Mouse (Mus musculus) forebrain, embryonic 11.5 days (tissue): Measurements from ENCODE around the gene Capn8. TPM values are rescaled to one million over a fixed set of nuclear protein-coding genes. Genes with fewer than 3 reads are reported as not detected.

Source experiments
- ATAC-seq: fragments of 200-750 bp; cut with Nextera tagmentation; replicated peaks from 2 replicates; pipeline ENCODE4 v1.8.0; 2017; ENCODE audit warnings: moderate TSS enrichment; ENCODE audit not compliant: low FRiP score
- DNase-seq: peaks from one replicate; pipeline ENCODE4 v3.0.0-alpha.2; 2017; ENCODE audit warnings: low spot score
- H3K27ac ChIP-seq: fragments of 300-500 bp; sonication (generic); 2 replicates; pipeline ENCODE4 v1.5.1; 2014; ENCODE audit warnings: low read depth, low read length
- H3K27me3 ChIP-seq: fragments of 300-500 bp; sonication (generic); 2 replicates; pipeline ENCODE4 v1.6.1; 2014; ENCODE audit warnings: mild to moderate bottlenecking, low read length, mixed read lengths; ENCODE audit not compliant: control insufficient read depth, insufficient read depth
- H3K36me3 ChIP-seq: fragments of 300-500 bp; sonication (generic); 2 replicates; pipeline ENCODE4 v1.6.1; 2014; ENCODE audit warnings: mild to moderate bottlenecking, low read length, moderate library complexity, mixed read lengths; ENCODE audit not compliant: control insufficient read depth, insufficient read depth
- H3K4me1 ChIP-seq: fragments of 300-500 bp; sonication (generic); replicated peaks from 2 replicates; pipeline ENCODE4 v1.6.1; 2014; ENCODE audit warnings: low read length, mixed read lengths; ENCODE audit not compliant: control insufficient read depth, insufficient read depth
- H3K4me2 ChIP-seq: fragments of 300-500 bp; sonication (generic); 2 replicates; pipeline ENCODE4 v1.6.1; 2014; ENCODE audit warnings: low read depth, mild to moderate bottlenecking, low read length, moderate library complexity, mixed read lengths; ENCODE audit not compliant: severe bottlenecking
- H3K4me3 ChIP-seq: fragments of 300-500 bp; sonication (generic); 2 replicates; pipeline ENCODE4 v1.5.1; 2014; ENCODE audit warnings: low read depth, low read length
- H3K9ac ChIP-seq: fragments of 300-500 bp; sonication (generic); 2 replicates; pipeline ENCODE4 v1.6.1; 2014; ENCODE audit warnings: low read length
- H3K9me3 ChIP-seq: fragments of 300-500 bp; sonication (generic); 2 replicates; pipeline ENCODE4 v1.6.1; 2016; ENCODE audit warnings: low read length, mixed read lengths; ENCODE audit not compliant: control insufficient read depth
- WGBS: fragments of 180-500 bp; shearing (Covaris S2); extraction: QIAGEN DNeasy Blood & Tissue Kit; methylation state at CpG from one replicate; pipeline ENCODE4 v1.1.7; 2014; 5-methylcytosine and 5-hydroxymethylcytosine counted together
- polyA plus RNA-seq: library from polyadenylated mRNA; unstranded; fragments of >200 nt; fragmentation: Nextera tagmentation; extraction: Ambion mirVana; gene quantifications from 2 replicates; pipeline ENCODE4 v1.2.1, GENCODE M21; 2014

Capn8 gene
- polyA plus RNA-seq, 1 experiment from 2014 or later, result 0.08 TPM

- H3K27ac ChIP-seq, result no peak overlapping the region
- 18% methylated on average over 9 of the region's 9 CpGs for WGBS
- H3K9me3 ChIP-seq, result no peaks in the 10 kb centered on the region
- peak; percentile 78 for DNase-seq
- H3K4me2 ChIP-seq, result peak overlapping the region; percentile 60
- H3K27me3 ChIP-seq, result no peaks in the 10 kb centered on the region
- H3K9ac ChIP-seq, result peak overlapping the region; percentile 64
- H3K4me1 ChIP-seq, result no peaks in the 10 kb centered on the region; the same call in 1 of the 2 replicates
- peak overlapping the region; percentile 34 for H3K4me3 ChIP-seq
- ATAC-seq, result peak; percentile 90
- no peaks in the 10 kb centered on the region for H3K36me3 ChIP-seq
These were observed 25.5 kb upstream of the Capn8 start for GRCm38 (mm10) chr1:182539023-182539940.

DNA sequence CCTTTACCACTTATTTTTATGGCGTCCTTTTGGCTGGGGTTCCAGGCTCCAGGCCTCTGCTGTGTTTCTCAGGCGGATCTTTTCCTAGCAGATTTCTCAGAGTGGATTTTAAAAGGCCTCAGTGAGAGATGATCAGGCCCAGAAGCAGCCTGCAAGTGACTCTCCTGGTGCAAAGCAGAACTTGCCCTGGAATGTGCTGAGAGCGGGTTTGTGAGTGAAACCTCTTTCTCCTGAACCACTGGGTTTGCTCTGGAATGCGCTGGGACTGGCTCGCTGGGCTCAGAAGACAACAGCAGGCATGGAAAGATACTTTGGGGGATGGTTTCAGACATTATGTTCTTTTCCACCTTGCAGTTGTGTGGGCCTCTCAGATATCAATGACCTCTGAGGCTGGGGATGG lies 22.7 kb upstream of the Capn8 start:
- H3K4me3 ChIP-seq, result no peak overlapping the region
- ATAC-seq (no peak), DNase-seq (peak; percentile 21)
- H3K36me3 ChIP-seq, result no peaks in the 10 kb centered on the region
- no peak overlapping the region for H3K9ac ChIP-seq
- no peaks in the 10 kb centered on the region; the same call in 1 of the 2 replicates for H3K4me1 ChIP-seq
- H3K9me3 ChIP-seq, result no peaks in the 10 kb centered on the region
- 73% methylated on average over 5 of the region's 5 CpGs for whole genome bisulfite sequencing
- no peak overlapping the region for H3K4me2 ChIP-seq
- no peak overlapping the region for H3K27ac ChIP-seq
- no peaks in the 10 kb centered on the region for H3K27me3 ChIP-seq

- Histone ChIP-seq H3K27me3 (no peaks in the 10 kb centered on the region), H3K4me2 (no peak overlapping the region), H3K4me3 (no peak overlapping the region), H3K27ac (no peak overlapping the region), H3K4me1 (no peaks in the 10 kb centered on the region; the same call in 1 of the 2 replicates), H3K9me3 (no peaks in the 10 kb centered on the region), H3K36me3 (no peaks in the 10 kb centered on the region), H3K9ac (no peak overlapping the region)
- DNase-seq (peak; percentile 10), ATAC-seq (no peak)
- 84% methylated on average over 8 of the region's 8 CpGs for WGBS
These were observed 21.7 kb upstream of the Capn8 start for GRCm38 (mm10) chr1:182543136-182543535.

- no peak overlapping the region for H3K9ac ChIP-seq
- ATAC-seq (no peak), DNase-seq (peak; percentile 18)
- no peaks in the 10 kb centered on the region; the same call in 1 of the 2 replicates for H3K4me1 ChIP-seq
- no peaks in the 10 kb centered on the region for H3K36me3 ChIP-seq
- no peak overlapping the region for H3K27ac ChIP-seq
- no peaks in the 10 kb centered on the region for H3K27me3 ChIP-seq
- no peaks in the 10 kb centered on the region for H3K9me3 ChIP-seq
- H3K4me2 ChIP-seq, result no peak overlapping the region
- WGBS, result 78% methylated on average over 1 of the region's 1 CpGs
- H3K4me3 ChIP-seq, result no peak overlapping the region
These were observed 20.9 kb upstream of the Capn8 start for GRCm38 (mm10) chr1:182543906-182544305.

- 82% methylated on average over 8 of the region's 8 CpGs for WGBS
These were observed 14.0 kb upstream of the Capn8 start for GRCm38 (mm10) chr1:182550761-182551160.

DNA sequence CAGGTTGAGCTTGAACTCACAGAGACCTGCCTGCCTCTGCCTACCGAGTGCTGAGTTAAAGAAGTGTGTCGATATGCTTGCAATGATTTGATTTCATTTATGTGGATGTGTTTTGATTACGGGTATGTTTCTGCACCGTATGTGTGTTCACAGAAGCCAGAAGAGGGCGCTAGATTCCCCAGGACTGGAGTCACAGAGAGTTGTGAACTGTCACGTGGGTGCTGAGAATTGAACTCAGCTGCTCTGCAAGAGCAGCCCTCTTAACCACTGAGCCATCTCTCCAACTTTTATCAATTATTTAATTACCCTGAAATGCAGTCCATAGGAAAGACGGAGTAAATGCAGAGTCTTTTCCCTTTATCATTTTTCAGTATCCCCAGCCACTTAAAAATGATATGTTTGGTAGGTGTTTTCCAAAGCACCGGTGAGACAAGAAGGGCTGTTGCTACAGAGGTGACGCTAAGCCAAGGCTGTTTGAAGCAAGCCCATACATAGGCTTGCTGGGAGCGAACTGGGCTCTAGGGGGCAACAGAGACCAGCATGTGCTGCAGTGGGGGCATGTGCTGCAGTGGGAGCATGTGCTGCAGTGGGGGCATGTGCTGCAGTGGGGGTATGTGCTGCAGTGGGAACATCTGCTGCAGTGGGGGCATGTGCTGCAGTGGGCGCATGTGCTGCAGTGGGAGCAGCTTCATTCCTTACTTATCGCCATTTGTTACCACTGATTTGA lies 11.0 kb upstream of the Capn8 start:
- Histone ChIP-seq H3K36me3 (no peaks in the 10 kb centered on the region), H3K4me3 (no peak overlapping the region), H3K27me3 (no peaks in the 10 kb centered on the region), H3K9me3 (no peaks in the 10 kb centered on the region), H3K4me2 (no peak overlapping the region), H3K9ac (no peak overlapping the region), H3K27ac (no peak overlapping the region), H3K4me1 (no peaks in the 10 kb centered on the region)
- ATAC-seq (peak; percentile 64; the same call in 1 of the 2 replicates), DNase-seq (peak; percentile 76)
- WGBS, result 60% methylated on average over 12 of the region's 12 CpGs

More at GRCm38 (mm10) chr1:182550761-182551160, 14.0 kb upstream of the Capn8 start:
- H3K27ac ChIP-seq, result no peak overlapping the region
- H3K4me1 ChIP-seq, result no peaks in the 10 kb centered on the region
- DNase-seq (peak; percentile 36), ATAC-seq (no peak)
- no peaks in the 10 kb centered on the region for H3K36me3 ChIP-seq
- H3K4me3 ChIP-seq, result no peak overlapping the region
- no peak overlapping the region for H3K4me2 ChIP-seq
- H3K9me3 ChIP-seq, result no peaks in the 10 kb centered on the region
- H3K9ac ChIP-seq, result no peak overlapping the region
- H3K27me3 ChIP-seq, result no peaks in the 10 kb centered on the region

DNA sequence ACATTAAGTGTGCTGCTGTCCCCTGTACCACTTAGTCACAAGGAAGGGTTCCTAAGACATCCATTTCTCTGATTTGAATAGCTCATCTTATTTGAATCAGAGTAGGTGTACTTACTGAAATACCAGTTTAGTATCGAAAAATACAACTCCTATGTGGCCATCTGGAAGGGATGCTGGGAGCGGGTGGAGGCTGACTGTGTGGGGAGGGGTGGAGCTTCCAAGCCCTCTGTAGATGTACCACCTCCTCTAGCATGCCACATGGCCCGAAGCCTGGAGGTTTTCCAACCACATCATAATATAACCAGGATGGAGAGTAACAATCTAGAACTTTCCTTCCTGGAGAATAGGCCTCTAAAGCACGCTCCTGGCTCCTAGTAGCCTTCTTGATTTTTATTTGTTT lies 6.5 kb upstream of the Capn8 start:
- H3K27ac ChIP-seq, result no peak overlapping the region
- 92% methylated on average over 4 of the region's 4 CpGs for WGBS
- no peaks in the 10 kb centered on the region for H3K27me3 ChIP-seq
- H3K4me2 ChIP-seq, result no peak overlapping the region
- 0 out of 2 replicates have a peak, but pooled peaks cover 5% of the 10 kb centered on the region for H3K4me1 ChIP-seq
- H3K9me3 ChIP-seq, result no peaks in the 10 kb centered on the region
- DNase-seq (no peak), ATAC-seq (no peak)
- H3K4me3 ChIP-seq, result no peak overlapping the region
- no peak overlapping the region for H3K9ac ChIP-seq
- no peaks in the 10 kb centered on the region for H3K36me3 ChIP-seq

DNA sequence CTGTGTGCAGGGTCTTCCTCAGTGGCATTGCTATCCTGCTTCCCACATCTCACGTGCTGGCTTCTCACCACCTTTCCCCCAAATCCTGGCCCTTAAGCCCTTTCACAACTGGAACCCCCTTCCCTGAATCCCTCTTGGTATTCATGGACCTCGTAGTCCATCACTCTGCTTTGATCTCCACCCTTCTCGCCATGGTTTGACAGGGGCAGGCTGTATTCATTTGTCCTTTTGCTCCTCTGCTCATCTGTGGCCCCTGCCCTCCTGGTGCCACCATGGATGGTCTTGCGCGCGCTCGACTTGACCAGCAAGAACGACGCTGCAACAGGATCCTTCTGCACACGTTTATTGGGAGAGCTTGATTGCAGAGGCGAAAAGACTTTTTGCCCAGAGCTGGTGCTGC lies 5.3 kb upstream of the Capn8 start:
- no peaks in the 10 kb centered on the region for H3K9me3 ChIP-seq
- no peak overlapping the region for H3K9ac ChIP-seq
- H3K4me3 ChIP-seq, result no peak overlapping the region
- H3K4me2 ChIP-seq, result no peak overlapping the region
- H3K36me3 ChIP-seq, result no peaks in the 10 kb centered on the region
- WGBS, result 92% methylated on average over 10 of the region's 11 CpGs
- DNase-seq (no peak), ATAC-seq (no peak)
- 0 out of 2 replicates have a peak, but pooled peaks cover 5% of the 10 kb centered on the region for H3K4me1 ChIP-seq
- H3K27me3 ChIP-seq, result 0 out of 2 replicates have a peak, but pooled peaks cover 2% of the 10 kb centered on the region
- H3K27ac ChIP-seq, result no peak overlapping the region
